Mouse (Mus musculus) ES-E14 (cell line): ENCODE results near the gene Olfr550.

Experiments used
- HCFC1 ChIP-seq: IDR thresholded peaks from 2 replicates; pipeline ENCODE4 v1.6.1; 2012; ENCODE audit warnings: low read length, inconsistent platforms, borderline replicate concordance; ENCODE audit not compliant: insufficient read depth
- MAFK ChIP-seq: IDR thresholded peaks from 2 replicates; pipeline ENCODE4 v1.6.1; 2014; ENCODE audit warnings: mild to moderate bottlenecking, low read depth, low read length, inconsistent platforms; ENCODE audit not compliant: insufficient read depth

- no peak for TF ChIP-seq HCFC1
- TF ChIP-seq MAFK: no peak
These were observed 4.8 kb downstream of the Olfr550 start for GRCm38 (mm10) chr7:102575998-102576397.
